Mouse (Mus musculus) stomach, postnatal 0 days (tissue): ENCODE measurements around the gene Strn3.

Source experiments
- CTCF ChIP-seq: IDR thresholded peaks from 2 replicates; pipeline ENCODE4 v1.5.1; 2016; ENCODE audit warnings: antibody characterized with exemption, low read depth, mild to moderate bottlenecking, moderate library complexity
- EP300 ChIP-seq: optimal IDR thresholded peaks from 2 replicates; pipeline ENCODE3; 2016; ENCODE audit warnings: antibody characterized with exemption

DNA sequence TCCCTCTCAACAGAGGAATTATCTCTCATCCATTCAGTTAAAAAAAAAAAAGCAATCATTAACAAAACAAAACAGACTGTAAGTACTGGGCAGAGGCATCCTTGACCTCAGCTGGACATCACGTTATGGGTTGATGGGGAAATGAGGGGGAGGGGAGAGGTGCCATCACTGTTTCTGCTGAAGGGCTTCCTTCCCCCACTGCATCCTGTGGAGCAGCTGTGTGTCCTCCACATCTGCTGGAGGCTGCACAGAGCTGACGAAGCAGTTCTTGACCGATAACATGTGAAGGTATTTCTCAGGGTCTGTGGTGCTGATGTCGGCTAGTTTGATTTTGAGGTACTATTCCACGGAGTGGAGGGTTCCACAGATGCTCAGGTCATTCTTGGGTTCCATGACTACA lies 18.5 kb upstream of the Strn3 start:
- TF ChIP-seq CTCF = no peak
- TF ChIP-seq EP300 = no peak
